21 mouse cellular contexts compared by ENCODE assay signal in genomic region chr9:113309707-113310574, GRCm38 (mm10).
DNase-seq lines count a peak whose midpoint lies in the region; ATAC-seq and TF ChIP-seq lines count a peak whose summit lies in the region.
"Had no signal": no experiment of that assay in that cellular context is flagged by ENCODE, and none has a peak within 500 bp of the region (broad histone marks: within the 10 kb centered on the region; RNA-seq: fewer than 3 reads in every experiment).

No protein-coding gene starts in this region.

- no peak overlapping the region for H3K27ac ChIP-seq in embryonic facial prominence, embryonic 12.5 days
- no peak overlapping the region for H3K27ac ChIP-seq in embryonic facial prominence, embryonic 10.5 days (replicated peaks)
- H3K27ac ChIP-seq in lung, embryonic 15.5 days, result peak overlapping the region; percentile 37; the same call in 1 of the 2 replicates
- H3K27ac ChIP-seq in stomach, embryonic 14.5 days (ENCODE audit: low read length), result no peak overlapping the region
- no peak overlapping the region for H3K27ac ChIP-seq in stomach, postnatal 0 days (replicated peaks)
- H3K27ac ChIP-seq: forebrain, embryonic 13.5 days; gastrocnemius, adult 2 months; hindbrain, embryonic 10.5 days; hindbrain, embryonic 15.5 days had no signal

- no peaks in the 10 kb centered on the region for H3K9me3 ChIP-seq in embryonic facial prominence, embryonic 12.5 days
- H3K9me3 ChIP-seq in embryonic facial prominence, embryonic 10.5 days, result no peaks in the 10 kb centered on the region
- H3K9me3 ChIP-seq in lung, embryonic 15.5 days, result no peaks in the 10 kb centered on the region
- no peaks in the 10 kb centered on the region for H3K9me3 ChIP-seq in stomach, embryonic 14.5 days (ENCODE audit: control insufficient read depth, low read depth, low read length)
- no peaks in the 10 kb centered on the region for H3K9me3 ChIP-seq in stomach, postnatal 0 days (ENCODE audit: control insufficient read depth, low read length)
- H3K9me3 ChIP-seq: forebrain, embryonic 13.5 days; heart, embryonic 12.5 days; hindbrain, embryonic 10.5 days; hindbrain, embryonic 15.5 days had no signal

- TF ChIP-seq CTCF in stomach, postnatal 0 days (IDR thresholded peaks at IDR 0.05; ENCODE audit: low read depth), result no peak

- 77% methylated on average over 7 of the region's 7 CpGs for WGBS in embryonic facial prominence, embryonic 12.5 days
- 89% methylated on average over 7 of the region's 7 CpGs for WGBS in embryonic facial prominence, embryonic 10.5 days
- 64% methylated on average over 7 of the region's 7 CpGs for WGBS in lung, embryonic 15.5 days
- 68% methylated on average over 7 of the region's 7 CpGs for WGBS in stomach, embryonic 14.5 days
- 64% methylated on average over 7 of the region's 7 CpGs for WGBS in stomach, postnatal 0 days

- no peaks in the 10 kb centered on the region for H3K4me1 ChIP-seq in embryonic facial prominence, embryonic 12.5 days
- H3K4me1 ChIP-seq in embryonic facial prominence, embryonic 10.5 days, result peaks cover 7% of the 10 kb centered on the region
- no peaks in the 10 kb centered on the region for H3K4me1 ChIP-seq in lung, embryonic 15.5 days
- H3K4me1 ChIP-seq in stomach, embryonic 14.5 days (ENCODE audit: control insufficient read depth, insufficient read depth, low read length), result no peaks in the 10 kb centered on the region
- no peaks in the 10 kb centered on the region; the same call in 1 of the 2 replicates for H3K4me1 ChIP-seq in stomach, postnatal 0 days (replicated peaks; ENCODE audit: control insufficient read depth, insufficient read depth)
- H3K4me1 ChIP-seq: hindbrain, embryonic 15.5 days had no signal

- H3K4me2 ChIP-seq in embryonic facial prominence, embryonic 12.5 days (replicated peaks), result no peak overlapping the region
- H3K4me2 ChIP-seq in lung, embryonic 15.5 days, result no peak overlapping the region
- no peak overlapping the region for H3K4me2 ChIP-seq in stomach, embryonic 14.5 days (replicated peaks; ENCODE audit: low read depth, low read length)
- H3K4me2 ChIP-seq in stomach, postnatal 0 days (replicated peaks; ENCODE audit: low read depth), result no peak overlapping the region
- H3K4me2 ChIP-seq: forebrain, embryonic 13.5 days; heart, embryonic 12.5 days; hindbrain, embryonic 15.5 days had no signal

- no peaks in the 10 kb centered on the region for H3K27me3 ChIP-seq in embryonic facial prominence, embryonic 12.5 days
- no peaks in the 10 kb centered on the region for H3K27me3 ChIP-seq in embryonic facial prominence, embryonic 10.5 days (replicated peaks; ENCODE audit: low read depth, poor library complexity, severe bottlenecking)
- no peaks in the 10 kb centered on the region for H3K27me3 ChIP-seq in lung, embryonic 15.5 days
- H3K27me3 ChIP-seq in stomach, embryonic 14.5 days (ENCODE audit: control insufficient read depth, insufficient read depth, low read length), result no peaks in the 10 kb centered on the region
- H3K27me3 ChIP-seq in stomach, postnatal 0 days (ENCODE audit: control insufficient read depth, insufficient read depth, low read length), result no peaks in the 10 kb centered on the region
- H3K27me3 ChIP-seq: forebrain, embryonic 13.5 days; heart, embryonic 12.5 days; hindbrain, embryonic 15.5 days had no signal

- no peak overlapping the region for H3K4me3 ChIP-seq in embryonic facial prominence, embryonic 12.5 days
- no peak overlapping the region for H3K4me3 ChIP-seq in embryonic facial prominence, embryonic 10.5 days
- no peak overlapping the region for H3K4me3 ChIP-seq in lung, embryonic 15.5 days
- no peak overlapping the region for H3K4me3 ChIP-seq in stomach, embryonic 14.5 days (ENCODE audit: low read depth, low read length)
- H3K4me3 ChIP-seq in stomach, postnatal 0 days (ENCODE audit: low read depth, low read length), result no peak overlapping the region
- H3K4me3 ChIP-seq: forebrain, embryonic 13.5 days; gastrocnemius, adult 2 months; heart, embryonic 12.5 days; hindbrain, embryonic 10.5 days; hindbrain, embryonic 15.5 days had no signal

- DNase-seq in embryonic facial prominence, embryonic 10.5 days (ENCODE audit: low spot score), result no peak
- DNase-seq in lung, postnatal 36 days, result no peak
- no peak for DNase-seq in stomach, postnatal 0 days (ENCODE audit: low spot score)
- DNase-seq in kidney, postnatal 4 days, result no peak
- DNase-seq in adrenal gland, adult 2 months, result no peak
- DNase-seq: adrenal gland, postnatal 14 days; B cell, adult 2 months; cerebellum, adult 18-20 months; cerebellum, adult 9-11 months; cerebellum, postnatal 36 days; gastrocnemius, adult 2 months; gastrocnemius, postnatal 25 days had no signal

- no peak for TF ChIP-seq EP300 in stomach, postnatal 0 days (optimal IDR thresholded peaks at IDR 0.05)

- no peaks in the 10 kb centered on the region for H3K36me3 ChIP-seq in embryonic facial prominence, embryonic 12.5 days
- H3K36me3 ChIP-seq in embryonic facial prominence, embryonic 10.5 days (replicated peaks), result no peaks in the 10 kb centered on the region
- no peaks in the 10 kb centered on the region for H3K36me3 ChIP-seq in lung, embryonic 15.5 days
- no peaks in the 10 kb centered on the region for H3K36me3 ChIP-seq in stomach, embryonic 14.5 days (ENCODE audit: control insufficient read depth, insufficient read depth, low read length)
- H3K36me3 ChIP-seq in stomach, postnatal 0 days (ENCODE audit: control insufficient read depth, insufficient read depth, low read length), result no peaks in the 10 kb centered on the region
- H3K36me3 ChIP-seq: G1E; heart, embryonic 12.5 days; hindbrain, embryonic 10.5 days; hindbrain, embryonic 15.5 days had no signal

- no peak overlapping the region for H3K9ac ChIP-seq in embryonic facial prominence, embryonic 12.5 days
- H3K9ac ChIP-seq in lung, embryonic 15.5 days, result no peak overlapping the region
- no peak overlapping the region for H3K9ac ChIP-seq in stomach, embryonic 14.5 days (replicated peaks; ENCODE audit: low read depth, low read length)
- H3K9ac ChIP-seq in stomach, postnatal 0 days (ENCODE audit: low read length), result no peak overlapping the region
- H3K9ac ChIP-seq: forebrain, embryonic 13.5 days; heart, embryonic 12.5 days; hindbrain, embryonic 15.5 days had no signal

- ATAC-seq in embryonic facial prominence, embryonic 12.5 days (ENCODE audit: insufficient number of reproducible peaks, insufficient read depth, low FRiP score, low TSS enrichment), result peak; percentile 58
- peak; percentile 76 for ATAC-seq in lung, embryonic 15.5 days (ENCODE audit: borderline replicate concordance, extremely low read depth, low FRiP score, low TSS enrichment)
- peak; percentile 65; the same call in 1 of the 2 replicates for ATAC-seq in stomach, embryonic 14.5 days (ENCODE audit: insufficient number of reproducible peaks, insufficient read depth, low FRiP score, low read depth)
- no peak for ATAC-seq in stomach, postnatal 0 days (ENCODE audit: low FRiP score, low TSS enrichment)
- ATAC-seq: CD4-positive, CD25-positive, alpha-beta regulatory T cell, adult 4 months; forebrain, embryonic 13.5 days had no signal
